Mouse (Mus musculus) testis, adult 2 months (tissue): ENCODE measurements at regions not wholly inside any gene's neighbourhood (a gene's known extent, or its start where the extent isn't known, plus 50 kb on each side); places are given as distances from the start of the nearest gene placed in this dataset.

Source experiments
- H3K27ac ChIP-seq: fragments of 200-500 bp; 2 replicates; pipeline ENCODE4 v1.5.1; 2012; ENCODE audit warnings: low read depth, low read length; ENCODE audit not compliant: control insufficient read depth, insufficient read depth
- H3K27me3 ChIP-seq: fragments of 200-500 bp; 2 replicates; pipeline ENCODE4 v1.6.1; 2012; ENCODE audit warnings: mild to moderate bottlenecking, low read length, moderate library complexity; ENCODE audit not compliant: control insufficient read depth, insufficient read depth
- H3K36me3 ChIP-seq: fragments of 200-500 bp; 2 replicates; pipeline ENCODE4 v1.6.1; 2012; ENCODE audit warnings: mild to moderate bottlenecking, low read length; ENCODE audit not compliant: control insufficient read depth, insufficient read depth
- H3K4me1 ChIP-seq: fragments of 200-500 bp; 2 replicates; pipeline ENCODE4 v1.6.1; 2012; ENCODE audit warnings: low read length; ENCODE audit not compliant: control insufficient read depth, insufficient read depth
- H3K4me3 ChIP-seq: fragments of 200-500 bp; 2 replicates; pipeline ENCODE4 v1.5.1; 2012; ENCODE audit warnings: low read depth, mild to moderate bottlenecking, low read length, moderate library complexity, mixed read lengths; ENCODE audit not compliant: control insufficient read depth
- CTCF ChIP-seq: fragments of 200-500 bp; IDR thresholded peaks from 2 replicates; pipeline ENCODE4 v1.5.1; 2012; ENCODE audit warnings: low read depth, mild to moderate bottlenecking, inconsistent platforms, low read length, moderate library complexity; ENCODE audit not compliant: control insufficient read depth, insufficient read depth, insufficient replicate concordance
- POLR2A ChIP-seq: fragments of 200-500 bp; IDR thresholded peaks from 2 replicates; pipeline ENCODE4 v1.6.1; 2012; ENCODE audit warnings: low read depth, mild to moderate bottlenecking, inconsistent platforms, low read length, moderate library complexity; ENCODE audit not compliant: control insufficient read depth

- H3K27ac ChIP-seq, result no peak overlapping the region
- no peaks in the 10 kb centered on the region for H3K36me3 ChIP-seq
- H3K4me3 ChIP-seq, result no peak overlapping the region
- TF ChIP-seq POLR2A (no peak), CTCF (no peak)
- H3K4me1 ChIP-seq, result no peaks in the 10 kb centered on the region
- H3K27me3 ChIP-seq, result no peaks in the 10 kb centered on the region
Observed at GRCm38 (mm10) chr3:54443791-54444190, 82.9 kb downstream of the Postn start.

DNA sequence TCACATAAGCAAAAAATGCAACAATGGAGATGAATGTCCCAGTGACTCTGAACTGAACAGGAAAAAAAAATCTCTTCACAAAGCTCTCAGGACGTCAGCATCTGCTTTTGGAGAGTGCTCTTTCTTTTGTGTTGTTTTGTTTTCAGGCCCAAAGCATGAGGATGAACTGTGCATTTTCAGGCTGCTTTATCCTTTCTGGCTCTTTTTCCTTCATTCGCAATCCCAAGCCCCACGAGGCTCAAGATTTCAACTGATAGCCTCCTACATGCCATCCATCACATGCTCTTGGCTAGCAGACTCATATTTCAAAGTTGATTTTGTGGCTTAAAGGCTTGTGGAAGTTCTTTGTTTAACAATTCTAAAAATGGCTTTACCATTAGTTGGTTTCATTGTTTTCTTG is 86.0 kb downstream of the Postn start:
- H3K36me3 ChIP-seq, result no peaks in the 10 kb centered on the region
- no peak overlapping the region for H3K27ac ChIP-seq
- TF ChIP-seq CTCF (no peak), POLR2A (no peak)
- no peaks in the 10 kb centered on the region for H3K4me1 ChIP-seq
- no peaks in the 10 kb centered on the region for H3K27me3 ChIP-seq
- no peak overlapping the region for H3K4me3 ChIP-seq

DNA sequence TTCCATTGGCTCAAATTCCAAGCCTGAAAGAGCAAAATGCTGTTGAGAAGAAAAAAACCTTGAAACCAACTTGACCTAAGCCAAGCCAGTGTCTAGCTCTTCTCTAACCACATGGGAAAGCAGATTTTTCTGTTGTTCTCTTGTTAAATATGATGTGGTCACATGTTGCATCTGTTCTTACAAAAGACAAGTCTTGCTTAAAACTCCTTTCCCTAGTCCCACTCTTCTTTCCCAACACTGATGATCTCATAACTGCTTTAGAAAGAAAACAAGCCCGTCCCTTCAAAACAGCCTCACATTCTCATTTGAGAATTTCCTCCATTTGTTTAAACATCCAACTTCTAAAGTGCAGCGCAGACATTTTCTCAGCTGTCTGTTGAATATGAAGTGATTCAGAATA is 96.5 kb downstream of the Postn start:
- H3K27ac ChIP-seq, result no peak overlapping the region
- TF ChIP-seq CTCF, result no peak
- TF ChIP-seq POLR2A, result no peak
- H3K36me3 ChIP-seq, result no peaks in the 10 kb centered on the region
- no peaks in the 10 kb centered on the region for H3K4me1 ChIP-seq
- no peaks in the 10 kb centered on the region for H3K27me3 ChIP-seq
- H3K4me3 ChIP-seq, result no peak overlapping the region

GRCm38 (mm10) chr3:54461366-54461765 is 100.5 kb downstream of the Postn start:
- H3K36me3 ChIP-seq, result no peaks in the 10 kb centered on the region
- no peaks in the 10 kb centered on the region for H3K4me1 ChIP-seq
- H3K4me3 ChIP-seq, result no peak overlapping the region
- H3K27ac ChIP-seq, result no peak overlapping the region
- TF ChIP-seq POLR2A, result no peak
- no peak for TF ChIP-seq CTCF
- H3K27me3 ChIP-seq, result no peaks in the 10 kb centered on the region

- Histone ChIP-seq H3K27ac (no peak overlapping the region), H3K27me3 (no peaks in the 10 kb centered on the region), H3K36me3 (no peaks in the 10 kb centered on the region), H3K4me3 (no peak overlapping the region), H3K4me1 (no peaks in the 10 kb centered on the region)
- TF ChIP-seq POLR2A (no peak), CTCF (no peak)
Observed at GRCm38 (mm10) chr3:54466097-54466496, 105.2 kb downstream of the Postn start.

DNA sequence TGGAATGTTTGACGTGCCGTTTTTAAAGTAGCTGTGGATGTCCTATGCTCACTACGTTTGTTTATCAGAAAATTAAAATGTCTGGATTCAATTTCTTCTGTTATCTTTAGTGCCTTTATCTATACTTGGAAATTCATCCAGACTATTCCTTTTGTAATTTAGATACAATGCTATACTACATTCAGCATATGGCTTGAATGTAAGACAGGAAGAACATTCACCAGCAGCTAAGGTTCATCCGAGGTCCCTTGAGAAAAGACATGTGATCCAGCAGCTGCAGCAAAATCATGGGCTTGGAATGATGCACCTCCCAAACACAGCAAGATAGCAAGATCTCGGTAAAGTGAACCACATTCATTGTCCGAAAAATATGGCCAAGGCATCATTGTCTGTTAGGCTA is 113.3 kb downstream of the Postn start:
- TF ChIP-seq CTCF (no peak), POLR2A (no peak)
- Histone ChIP-seq H3K36me3 (no peaks in the 10 kb centered on the region), H3K4me1 (no peaks in the 10 kb centered on the region), H3K4me3 (no peak overlapping the region), H3K27me3 (no peaks in the 10 kb centered on the region), H3K27ac (no peak overlapping the region)

DNA sequence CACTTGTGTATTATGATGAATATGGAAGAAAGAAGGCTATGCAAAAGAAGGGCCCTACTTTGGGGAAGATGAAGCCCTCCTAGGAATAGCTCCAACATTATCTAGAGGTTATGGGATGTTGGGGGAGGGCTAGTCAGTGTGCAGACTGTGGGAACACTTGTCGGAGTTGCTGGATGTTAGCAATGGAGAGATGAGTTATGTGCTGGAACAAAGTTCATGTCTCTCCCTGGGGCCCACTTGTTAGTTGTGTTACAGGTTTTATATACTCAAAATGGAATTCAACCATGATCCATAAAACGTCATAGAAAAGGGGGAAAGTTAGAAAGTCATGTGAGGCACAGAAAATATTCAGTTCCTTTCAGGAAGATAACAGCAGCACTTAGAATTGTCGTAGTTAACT is 115.0 kb downstream of the Postn start:
- H3K4me3 ChIP-seq, result no peak overlapping the region
- H3K27ac ChIP-seq, result no peak overlapping the region
- no peaks in the 10 kb centered on the region for H3K27me3 ChIP-seq
- no peak for TF ChIP-seq POLR2A
- no peak for TF ChIP-seq CTCF
- H3K36me3 ChIP-seq, result no peaks in the 10 kb centered on the region
- no peaks in the 10 kb centered on the region for H3K4me1 ChIP-seq

- no peak for TF ChIP-seq POLR2A
- TF ChIP-seq CTCF, result no peak
- Histone ChIP-seq H3K4me1 (no peaks in the 10 kb centered on the region), H3K27me3 (no peaks in the 10 kb centered on the region), H3K27ac (no peak overlapping the region), H3K4me3 (no peak overlapping the region), H3K36me3 (no peaks in the 10 kb centered on the region)
Observed at GRCm38 (mm10) chr3:54477986-54478385, 117.1 kb downstream of the Postn start.
